Mouse (Mus musculus) liver, postnatal 0 days (tissue): ENCODE measurements around the gene Anapc1. TPM values are rescaled to one million over a fixed set of nuclear protein-coding genes. Genes with fewer than 3 reads are reported as not detected.

Experiments used
- ATAC-seq: fragments of 200-750 bp; cut with Nextera tagmentation; 2 replicates; pipeline ENCODE4 v1.8.0; 2017; ENCODE audit warnings: mild to moderate bottlenecking, moderate library complexity
- DNase-seq: peaks from one replicate; pipeline ENCODE4 v3.0.0-alpha.2; 2016
- H3K27ac ChIP-seq: fragments of 300-500 bp; sonication (generic); 2 replicates; pipeline ENCODE4 v1.5.1; 2014; ENCODE audit warnings: antibody characterized with exemption, moderate library complexity, mild to moderate bottlenecking, low read depth
- H3K27me3 ChIP-seq: fragments of 300-500 bp; sonication (generic); 2 replicates; pipeline ENCODE4 v1.6.1; 2014; ENCODE audit warnings: low read length, control low read depth, mixed read lengths; ENCODE audit not compliant: insufficient read depth
- H3K36me3 ChIP-seq: fragments of 300-500 bp; sonication (generic); replicated peaks from 2 replicates; pipeline ENCODE4 v1.6.1; 2014; ENCODE audit warnings: mild to moderate bottlenecking, control low read depth, low read length, moderate library complexity, mixed read lengths; ENCODE audit not compliant: insufficient read depth
- H3K4me1 ChIP-seq: fragments of 300-500 bp; sonication (generic); 2 replicates; pipeline ENCODE4 v1.6.1; 2014; ENCODE audit warnings: antibody characterized with exemption, mild to moderate bottlenecking, control low read depth; ENCODE audit not compliant: insufficient read depth
- H3K4me2 ChIP-seq: fragments of 300-500 bp; sonication (generic); 2 replicates; pipeline ENCODE4 v1.6.1; 2014; ENCODE audit warnings: low read depth, mild to moderate bottlenecking, low read length, moderate library complexity, mixed read lengths
- H3K4me3 ChIP-seq: fragments of 300-500 bp; sonication (generic); 2 replicates; pipeline ENCODE4 v1.5.1; 2014; ENCODE audit warnings: low read depth, low read length
- H3K9ac ChIP-seq: fragments of 300-500 bp; sonication (generic); replicated peaks from 2 replicates; pipeline ENCODE4 v1.6.1; 2014; ENCODE audit warnings: mild to moderate bottlenecking, moderate library complexity
- H3K9me3 ChIP-seq: fragments of 300-500 bp; sonication (generic); 2 replicates; pipeline ENCODE4 v1.6.1; 2016; ENCODE audit warnings: mild to moderate bottlenecking, control low read depth, low read length, mixed read lengths
- CTCF ChIP-seq: sonication (generic); IDR thresholded peaks from 2 replicates; pipeline ENCODE4 v1.5.1; 2016; ENCODE audit warnings: antibody characterized with exemption, low read depth
- EP300 ChIP-seq: IDR thresholded peaks from 2 replicates; pipeline ENCODE4 v1.6.1; 2016; ENCODE audit warnings: antibody characterized with exemption, low read depth, mild to moderate bottlenecking
- WGBS: fragments of 180-500 bp; shearing (Covaris S2); extraction: QIAGEN DNeasy Blood & Tissue Kit; methylation state at CpG from one replicate; pipeline ENCODE4 v1.1.7; 2014; ENCODE audit not compliant: insufficient replicate concordance; 5-methylcytosine and 5-hydroxymethylcytosine counted together
- polyA plus RNA-seq: library from polyadenylated mRNA; unstranded; fragments of >200 nt; fragmentation: Nextera tagmentation; extraction: Ambion mirVana; gene quantifications from 2 replicates; pipeline ENCODE4 v1.2.1, GENCODE M21; 2015

Gene Anapc1
- polyA plus RNA-seq, 1 experiment from 2014 or later: 10.2 TPM

GRCm38 (mm10) chr2:128727552-128727951 lies 40.4 kb upstream of the Anapc1 start:
- TF ChIP-seq EP300 (no peak), CTCF (no peak)
- ATAC-seq (no peak), DNase-seq (no peak)
- H3K27me3 ChIP-seq: no peaks in the 10 kb centered on the region
- peaks cover 3% of the 10 kb centered on the region; the same call in 1 of the 2 replicates for H3K4me1 ChIP-seq
- no peak overlapping the region for H3K27ac ChIP-seq
- no peaks in the 10 kb centered on the region; the same call in 1 of the 2 replicates for H3K36me3 ChIP-seq
- WGBS: 54% methylated on average over 3 of the region's 3 CpGs
- no peak overlapping the region for H3K9ac ChIP-seq
- H3K4me3 ChIP-seq: no peak overlapping the region
- no peak overlapping the region for H3K4me2 ChIP-seq
- H3K9me3 ChIP-seq: no peaks in the 10 kb centered on the region

- 69% methylated on average over 7 of the region's 7 CpGs for WGBS
These were observed 39.4 kb upstream of the Anapc1 start for GRCm38 (mm10) chr2:128726626-128727025.

GRCm38 (mm10) chr2:128726067-128726466 lies 38.9 kb upstream of the Anapc1 start:
- no peaks in the 10 kb centered on the region; the same call in 1 of the 2 replicates for H3K36me3 ChIP-seq
- H3K27ac ChIP-seq: no peak overlapping the region
- DNase-seq (no peak), ATAC-seq (no peak)
- no peak overlapping the region for H3K9ac ChIP-seq
- no peaks in the 10 kb centered on the region for H3K27me3 ChIP-seq
- 78% methylated on average over 5 of the region's 5 CpGs for WGBS
- H3K4me1 ChIP-seq: no peaks in the 10 kb centered on the region
- H3K9me3 ChIP-seq: no peaks in the 10 kb centered on the region
- H3K4me3 ChIP-seq: no peak overlapping the region
- H3K4me2 ChIP-seq: no peak overlapping the region
- no peak for TF ChIP-seq EP300
- TF ChIP-seq CTCF: no peak

More at GRCm38 (mm10) chr2:128726626-128727025, 39.4 kb upstream of the Anapc1 start:
- no peak for ATAC-seq
- H3K27ac ChIP-seq: no peak overlapping the region
- DNase-seq: no peak
- H3K4me2 ChIP-seq: no peak overlapping the region
- no peaks in the 10 kb centered on the region for H3K4me1 ChIP-seq
- no peaks in the 10 kb centered on the region for H3K9me3 ChIP-seq
- H3K4me3 ChIP-seq: no peak overlapping the region
- H3K27me3 ChIP-seq: no peaks in the 10 kb centered on the region
- H3K9ac ChIP-seq: no peak overlapping the region
- H3K36me3 ChIP-seq: no peaks in the 10 kb centered on the region; the same call in 1 of the 2 replicates
- TF ChIP-seq EP300 (no peak), CTCF (no peak)

- no peak overlapping the region for H3K4me2 ChIP-seq
These were observed 35.0 kb upstream of the Anapc1 start for GRCm38 (mm10) chr2:128722106-128722710.

GRCm38 (mm10) chr2:128719380-128719779 lies 32.2 kb upstream of the Anapc1 start:
- Histone ChIP-seq H3K36me3 (no peaks in the 10 kb centered on the region), H3K27me3 (no peaks in the 10 kb centered on the region), H3K4me2 (no peak overlapping the region), H3K4me3 (no peak overlapping the region), H3K9ac (no peak overlapping the region), H3K9me3 (no peaks in the 10 kb centered on the region), H3K27ac (no peak overlapping the region), H3K4me1 (peaks cover 13% of the 10 kb centered on the region)
- 75% methylated on average over 2 of the region's 2 CpGs for WGBS
- no peak for DNase-seq
- TF ChIP-seq EP300 (no peak), CTCF (no peak)
- ATAC-seq: no peak

More at GRCm38 (mm10) chr2:128722106-128722710, 35.0 kb upstream of the Anapc1 start:
- Histone ChIP-seq H3K27me3 (no peaks in the 10 kb centered on the region), H3K4me3 (no peak overlapping the region), H3K9me3 (no peaks in the 10 kb centered on the region), H3K4me1 (no peaks in the 10 kb centered on the region), H3K27ac (no peak overlapping the region), H3K9ac (no peak overlapping the region), H3K36me3 (no peaks in the 10 kb centered on the region)
- WGBS: 84% methylated on average over 5 of the region's 5 CpGs
- no peak for ATAC-seq
- DNase-seq: no peak
- TF ChIP-seq CTCF (no peak), EP300 (no peak)

- 74% methylated on average over 1 of the region's 1 CpGs for WGBS
- H3K4me3 ChIP-seq: no peak overlapping the region
- no peaks in the 10 kb centered on the region for H3K27me3 ChIP-seq
- H3K9ac ChIP-seq: no peak overlapping the region
- H3K36me3 ChIP-seq: no peaks in the 10 kb centered on the region
- H3K4me1 ChIP-seq: peaks cover 27% of the 10 kb centered on the region
- no peak for ATAC-seq
- TF ChIP-seq EP300 (no peak), CTCF (no peak)
- no peak overlapping the region for H3K4me2 ChIP-seq
- H3K27ac ChIP-seq: peak overlapping the region; percentile 24; the same call in 1 of the 2 replicates
- DNase-seq: no peak
- H3K9me3 ChIP-seq: no peaks in the 10 kb centered on the region
These were observed 28.8 kb upstream of the Anapc1 start for GRCm38 (mm10) chr2:128715979-128716378.
